Mouse (Mus musculus) kidney, postnatal 36 days (tissue): ENCODE measurements at regions not wholly inside any gene's neighbourhood (a gene's known extent, or its start where the extent isn't known, plus 50 kb on each side); places are given as distances from the start of the nearest gene placed in this dataset.

Experiments used
- DNase-seq, 2 experiments: peaks; one replicate each; pipeline ENCODE4 v3.0.0; 2021 to 2022; ENCODE audit warnings: mixed read lengths in 2 of 2

GRCm38 (mm10) chr6:78115079-78115478 is 135.6 kb upstream of the Ctnna2 start:
- peak in 1 of 2 experiments; percentile 2 for DNase-seq

- no peak for DNase-seq
These were observed 103.0 kb upstream of the Ctnna2 start for GRCm38 (mm10) chr6:78082528-78082927.

DNA sequence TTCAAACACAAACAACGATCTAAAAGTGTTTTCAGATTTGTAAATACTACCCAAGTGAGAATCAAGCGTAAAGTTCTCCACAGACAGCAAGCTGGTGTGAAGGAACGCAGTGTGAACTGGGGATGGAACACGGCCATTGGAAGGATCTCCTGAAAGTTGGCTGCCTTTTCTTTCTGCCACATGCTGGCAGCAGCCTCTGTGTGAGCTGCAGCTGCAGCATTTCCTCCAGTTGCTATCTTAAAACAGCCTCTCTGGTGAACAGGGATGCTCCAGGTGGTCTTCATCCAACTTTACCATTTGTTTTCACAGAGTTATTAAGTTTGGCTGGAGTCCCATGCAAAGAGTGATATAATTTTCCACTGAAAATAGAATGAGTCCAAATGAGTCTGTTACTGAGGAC is 99.4 kb upstream of the Ctnna2 start:
- no peak for DNase-seq

DNA sequence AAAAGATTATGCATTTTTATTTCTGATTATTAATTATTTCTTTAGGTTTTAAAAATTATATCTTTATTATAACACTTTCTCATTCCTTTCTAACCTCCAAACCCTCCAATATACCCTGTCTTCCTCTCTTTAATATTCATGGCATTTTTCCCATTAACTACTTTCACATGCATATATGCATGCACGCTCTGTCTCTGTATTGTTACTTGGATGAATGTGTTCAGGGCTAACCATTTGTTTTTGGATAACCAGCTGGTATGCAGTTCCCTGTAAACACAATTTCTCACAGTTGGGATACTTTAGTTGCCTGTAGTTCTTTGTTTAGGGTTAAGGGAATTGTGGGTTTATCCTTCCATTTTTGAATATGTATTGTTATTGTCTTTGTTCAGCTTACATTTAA is 86.8 kb upstream of the Ctnna2 start:
- DNase-seq: no peak

GRCm38 (mm10) chr6:78065737-78066136 is 86.2 kb upstream of the Ctnna2 start:
- DNase-seq: no peak
